Mouse (Mus musculus) embryonic fibroblast, embryonic 13.5 days (primary cell): Measurements from ENCODE around the gene Mypop.

Source experiments
- CTCF ChIP-seq: IDR thresholded peaks from 2 replicates; pipeline ENCODE4 v1.5.1; 2011; ENCODE audit warnings: mild to moderate bottlenecking, control low read depth, low read length, moderate library complexity, borderline replicate concordance; ENCODE audit not compliant: insufficient read depth
- POLR2A ChIP-seq: IDR thresholded peaks from 2 replicates; pipeline ENCODE4 v1.6.1; 2011; ENCODE audit warnings: low read depth, mild to moderate bottlenecking, control low read depth, low read length, moderate library complexity

GRCm38 (mm10) chr7:19006476-19006875, 15.4 kb downstream of the Mypop start:
- TF ChIP-seq POLR2A (no peak), CTCF (peak; percentile 95)
